Mouse (Mus musculus): ENCODE results near the gene Prune2. TPM values are rescaled to one million over a fixed set of nuclear protein-coding genes. Genes with fewer than 3 reads are reported as not detected.

The Prune2 gene
- total RNA-seq, 1 experiment from 2014 or later: 0.12 TPM

DNA sequence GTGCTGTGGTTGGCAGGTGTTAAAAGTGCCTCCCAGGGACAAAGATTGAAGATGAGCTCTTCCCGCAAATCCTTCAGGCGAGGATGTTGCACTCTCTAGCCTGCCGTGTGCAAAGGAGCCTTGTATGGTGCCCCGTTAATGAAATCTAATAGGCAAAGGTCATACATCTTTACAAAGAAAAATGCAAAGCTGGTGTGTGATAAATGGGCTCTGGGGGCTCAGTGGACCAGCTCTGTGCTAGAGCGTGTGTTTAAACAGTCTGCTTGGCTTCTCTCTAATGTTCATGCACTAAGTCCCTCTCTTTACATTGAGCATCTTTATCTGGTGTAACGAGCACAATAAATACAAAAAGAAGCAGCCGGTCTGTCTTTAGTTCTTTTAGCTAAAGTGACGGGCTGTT is 138.1 kb downstream of the Prune2 start:
- ATAC-seq (ENCODE audit: extremely low read depth, insufficient number of reproducible peaks, low FRiP score, poor library complexity, severe bottlenecking): no peak

GRCm38 (mm10) chr19:17096338-17096737 is 140.4 kb downstream of the Prune2 start:
- ATAC-seq (ENCODE audit: extremely low read depth, insufficient number of reproducible peaks, low FRiP score, poor library complexity, severe bottlenecking): no peak

DNA sequence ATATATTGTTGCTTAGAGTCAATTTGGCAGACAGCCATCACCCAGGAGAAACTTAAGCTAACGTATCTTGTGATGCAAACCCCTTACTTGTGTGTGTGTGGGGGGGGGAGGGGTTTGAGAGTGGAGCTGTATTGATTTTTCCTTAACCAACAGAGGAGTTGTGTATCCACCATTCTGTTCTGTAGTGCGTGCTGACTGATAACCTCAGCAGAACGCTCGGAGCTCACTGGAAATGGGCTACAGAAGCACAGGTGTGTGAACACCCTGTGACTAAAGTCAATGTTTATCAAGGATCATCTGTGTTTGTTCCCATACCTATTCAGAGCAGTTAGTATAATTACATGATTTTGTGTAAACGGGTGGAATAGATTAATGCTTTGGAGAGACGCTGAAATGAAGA is 141.3 kb downstream of the Prune2 start:
- no peak for ATAC-seq (ENCODE audit: extremely low read depth, insufficient number of reproducible peaks, low FRiP score, poor library complexity, severe bottlenecking)

DNA sequence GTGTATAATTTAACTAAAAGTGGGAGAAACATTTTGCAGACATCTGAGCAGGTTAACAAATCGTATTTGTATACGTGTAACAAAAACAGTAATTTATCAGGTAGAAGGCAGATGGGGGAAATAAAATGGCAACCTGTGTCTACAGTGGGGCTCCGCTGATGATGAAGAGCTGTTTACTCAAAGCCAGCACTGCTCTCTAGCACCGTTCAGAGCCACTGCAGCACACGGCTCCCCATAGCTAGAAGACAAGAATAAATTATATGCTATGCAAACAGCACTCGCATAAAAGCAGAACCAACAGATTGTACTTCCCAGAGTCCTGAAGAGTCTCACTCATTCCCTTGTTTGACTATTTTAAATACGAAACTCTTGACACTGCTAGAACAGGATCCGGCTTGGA is 152.9 kb downstream of the Prune2 start:
- no peak for ATAC-seq (ENCODE audit: extremely low read depth, insufficient number of reproducible peaks, low FRiP score, poor library complexity, severe bottlenecking)

- ATAC-seq (ENCODE audit: extremely low read depth, insufficient number of reproducible peaks, low FRiP score, poor library complexity, severe bottlenecking): peak; percentile 50; the same call in 1 of the 2 replicates
Observed at GRCm38 (mm10) chr19:17124034-17124735, 168.3 kb downstream of the Prune2 start.

DNA sequence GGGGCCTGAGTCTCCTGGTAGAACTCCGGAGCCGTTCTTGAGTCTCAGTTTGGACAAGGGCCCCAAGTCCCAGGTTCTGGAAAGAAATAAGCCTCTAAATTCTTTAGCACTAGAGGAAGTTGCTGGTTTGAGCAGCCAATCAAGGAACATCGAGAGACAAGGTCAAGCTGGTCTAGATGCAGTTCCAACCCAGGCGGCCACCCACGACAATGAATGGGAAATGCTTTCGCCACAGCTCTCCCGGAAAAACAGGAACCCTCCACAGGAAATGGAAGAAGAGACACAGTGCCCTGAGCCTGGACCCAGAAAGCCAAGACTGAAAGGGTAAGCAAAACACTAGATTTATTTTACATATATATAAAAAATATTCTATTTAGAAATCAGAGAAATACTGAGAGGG is 169.5 kb downstream of the Prune2 start:
- ATAC-seq (ENCODE audit: extremely low read depth, insufficient number of reproducible peaks, low FRiP score, poor library complexity, severe bottlenecking): no peak

GRCm38 (mm10) chr19:17130544-17130943 is 174.6 kb downstream of the Prune2 start:
- no peak for ATAC-seq (ENCODE audit: extremely low read depth, insufficient number of reproducible peaks, low FRiP score, poor library complexity, severe bottlenecking)

- no peak for ATAC-seq (ENCODE audit: extremely low read depth, insufficient number of reproducible peaks, low FRiP score, poor library complexity, severe bottlenecking)
Observed at GRCm38 (mm10) chr19:17136677-17137460, 181.0 kb downstream of the Prune2 start.

GRCm38 (mm10) chr19:17137656-17138055 is 181.7 kb downstream of the Prune2 start:
- no peak for ATAC-seq (ENCODE audit: extremely low read depth, insufficient number of reproducible peaks, low FRiP score, poor library complexity, severe bottlenecking)

- ATAC-seq (ENCODE audit: extremely low read depth, insufficient number of reproducible peaks, low FRiP score, poor library complexity, severe bottlenecking): no peak
Observed at GRCm38 (mm10) chr19:17138144-17138915, 182.4 kb downstream of the Prune2 start.

DNA sequence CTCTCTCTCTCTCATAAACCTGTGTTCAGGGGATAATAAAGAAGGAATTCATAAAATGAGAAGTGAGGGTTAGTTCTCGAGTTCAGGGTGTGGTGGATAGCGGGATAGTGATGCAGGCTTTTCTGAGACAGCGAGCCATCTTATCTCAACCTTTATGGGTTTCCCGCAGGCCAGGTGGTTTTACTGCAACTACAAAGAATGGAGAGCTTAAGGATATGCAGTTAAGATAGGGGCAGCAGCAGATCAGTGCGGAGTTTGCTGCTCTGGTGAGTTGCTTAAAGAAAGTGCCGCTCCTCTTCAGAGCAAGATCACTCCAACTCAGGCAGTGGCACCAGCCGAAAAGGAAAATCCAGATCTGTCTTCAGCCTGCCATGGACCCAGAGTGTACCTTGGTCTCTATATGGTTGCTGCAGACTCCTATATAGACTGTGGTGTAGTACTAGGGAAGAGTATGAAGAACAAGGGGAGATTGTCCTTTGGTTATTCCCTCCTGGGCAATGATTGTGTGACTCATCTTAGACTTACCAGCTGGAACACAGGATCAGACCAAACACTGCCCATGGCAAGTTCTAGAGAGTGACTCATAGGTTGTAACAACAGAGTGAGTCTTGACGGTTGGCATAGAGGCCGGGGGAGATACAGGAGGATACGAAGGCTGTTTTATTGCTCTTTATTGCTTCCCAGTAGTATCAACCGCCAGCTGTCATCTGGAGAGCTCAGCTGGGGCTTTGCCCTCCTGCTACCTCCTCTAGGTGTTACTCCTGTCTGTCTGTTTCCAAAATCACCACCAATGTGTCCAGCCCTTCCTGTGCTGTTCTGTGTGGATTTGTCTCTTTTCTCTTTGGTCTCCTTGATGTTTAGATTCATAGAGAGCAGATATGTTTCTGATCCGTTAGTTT is 184.3 kb downstream of the Prune2 start:
- ATAC-seq (ENCODE audit: extremely low read depth, insufficient number of reproducible peaks, low FRiP score, poor library complexity, severe bottlenecking): no peak

DNA sequence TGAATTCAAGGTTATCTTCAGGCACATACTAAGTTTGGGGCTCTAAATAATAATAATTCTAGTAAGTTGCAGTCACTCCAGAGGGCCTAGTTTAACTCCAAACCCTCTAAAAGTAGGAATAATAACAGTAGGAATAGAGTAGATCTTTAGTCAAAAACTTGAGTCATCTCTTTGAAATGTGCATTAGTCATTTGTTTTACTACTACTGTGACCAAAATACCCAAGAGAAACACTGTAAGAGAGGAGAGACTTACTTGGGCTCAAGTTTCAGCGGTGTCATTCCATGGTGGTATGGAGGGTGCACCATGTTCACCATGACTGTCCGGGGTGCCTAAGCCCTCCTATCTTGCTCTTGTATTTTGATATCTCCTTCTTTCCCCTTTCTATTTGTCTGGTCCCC is 187.3 kb downstream of the Prune2 start:
- no peak for ATAC-seq (ENCODE audit: extremely low read depth, insufficient number of reproducible peaks, low FRiP score, poor library complexity, severe bottlenecking)

- ATAC-seq (ENCODE audit: extremely low read depth, insufficient number of reproducible peaks, low FRiP score, poor library complexity, severe bottlenecking): no peak
Observed at GRCm38 (mm10) chr19:17144205-17144604, 188.3 kb downstream of the Prune2 start.

GRCm38 (mm10) chr19:17150064-17150463 is 194.1 kb downstream of the Prune2 start:
- no peak for ATAC-seq (ENCODE audit: extremely low read depth, insufficient number of reproducible peaks, low FRiP score, poor library complexity, severe bottlenecking)

DNA sequence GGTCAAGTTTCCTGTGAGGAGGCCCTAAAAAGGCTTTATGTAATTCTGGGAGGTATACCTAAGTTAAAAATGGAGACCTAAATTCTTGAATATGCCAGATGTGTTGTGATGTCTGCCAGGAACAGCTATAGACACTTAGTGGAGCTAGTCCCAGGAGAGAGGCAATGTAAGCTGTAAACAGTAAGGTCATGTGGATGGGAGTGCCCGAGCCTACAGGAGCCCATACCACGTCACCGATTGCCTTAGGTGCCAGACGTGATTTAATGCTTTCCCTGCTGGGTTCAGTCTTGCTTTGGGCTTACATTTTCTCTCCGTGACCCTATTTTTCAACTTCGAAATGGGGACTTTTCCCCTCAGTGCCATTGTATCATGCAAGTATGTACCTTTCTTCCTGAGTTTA is 195.9 kb downstream of the Prune2 start:
- ATAC-seq (ENCODE audit: extremely low read depth, insufficient number of reproducible peaks, low FRiP score, poor library complexity, severe bottlenecking): no peak

GRCm38 (mm10) chr19:17152461-17152860 is 196.5 kb downstream of the Prune2 start:
- no peak for ATAC-seq (ENCODE audit: extremely low read depth, insufficient number of reproducible peaks, low FRiP score, poor library complexity, severe bottlenecking)

- ATAC-seq (ENCODE audit: extremely low read depth, insufficient number of reproducible peaks, low FRiP score, poor library complexity, severe bottlenecking): no peak
Observed at GRCm38 (mm10) chr19:17153911-17154639, 198.2 kb downstream of the Prune2 start.

GRCm38 (mm10) chr19:17155216-17155615 is 199.3 kb downstream of the Prune2 start:
- ATAC-seq (ENCODE audit: extremely low read depth, insufficient number of reproducible peaks, low FRiP score, poor library complexity, severe bottlenecking): no peak

Measured in neutrophil, adult 5-6 weeks (primary cell).